Mouse (Mus musculus): ENCODE data around the gene Atp1a4. TPM values are rescaled to one million over a fixed set of nuclear protein-coding genes. Genes with fewer than 3 reads are reported as not detected.
A peak's percentile ranks its signal among the peaks of the same experiment; 100 is the strongest.

The Atp1a4 gene
- total and polyA plus RNA-seq, 2 experiments from 2014 or later = not detected

GRCm38 (mm10) chr1:172296816-172297510, 38.7 kb upstream of the Atp1a4 start:
- peak overlapping the region; percentile 44 for H3K9ac ChIP-seq
- peak overlapping the region; percentile 37 for H3K4me2 ChIP-seq (ENCODE audit: low read depth)
- peak overlapping the region; percentile 78 for H3K27ac ChIP-seq (ENCODE audit: low read depth, low read length)
- H3K4me3 ChIP-seq (ENCODE audit: low read depth, low read length) = peak overlapping the region; percentile 16
- no peaks in the 10 kb centered on the region for H3K27me3 ChIP-seq (ENCODE audit: insufficient read depth, low read length)
- 63% methylated on average over 6 of the region's 6 CpGs for WGBS
- DNase-seq (no peak), ATAC-seq (no peak)
- H3K36me3 ChIP-seq (ENCODE audit: insufficient read depth) = no peaks in the 10 kb centered on the region
- H3K9me3 ChIP-seq (ENCODE audit: low read length) = no peaks in the 10 kb centered on the region
- peaks cover 6% of the 10 kb centered on the region; the same call in 1 of the 2 replicates for H3K4me1 ChIP-seq (ENCODE audit: insufficient read depth)
- TF ChIP-seq CTCF (IDR thresholded peaks at IDR 0.05; ENCODE audit: low read depth) = no peak

GRCm38 (mm10) chr1:172295751-172296197, 37.6 kb upstream of the Atp1a4 start:
- H3K27me3 ChIP-seq (ENCODE audit: insufficient read depth, low read length) = no peaks in the 10 kb centered on the region
- no peak for DNase-seq
- peaks cover 6% of the 10 kb centered on the region; the same call in 1 of the 2 replicates for H3K4me1 ChIP-seq (ENCODE audit: insufficient read depth)
- peak overlapping the region; percentile 37 for H3K4me2 ChIP-seq (ENCODE audit: low read depth)
- WGBS = 25% methylated on average over 4 of the region's 4 CpGs
- 0 out of 2 replicates have a peak, but pooled peaks cover 3% of the 10 kb centered on the region for H3K36me3 ChIP-seq (ENCODE audit: insufficient read depth)
- peak overlapping the region; percentile 44 for H3K9ac ChIP-seq
- ATAC-seq = peak; percentile 79
- H3K27ac ChIP-seq (ENCODE audit: low read depth, low read length) = peak overlapping the region; percentile 78; the same call in 1 of the 2 replicates
- TF ChIP-seq CTCF (IDR thresholded peaks at IDR 0.05; ENCODE audit: low read depth) = no peak
- H3K4me3 ChIP-seq (ENCODE audit: low read depth, low read length) = no peak overlapping the region
- H3K9me3 ChIP-seq (ENCODE audit: low read length) = no peaks in the 10 kb centered on the region

- Histone ChIP-seq H3K4me3 (ENCODE audit: low read depth, low read length) (no peak overlapping the region), H3K4me2 (ENCODE audit: low read depth) (no peak overlapping the region), H3K36me3 (ENCODE audit: insufficient read depth) (0 out of 2 replicates have a peak, but pooled peaks cover 3% of the 10 kb centered on the region), H3K27ac (ENCODE audit: low read depth, low read length) (no peak overlapping the region), H3K27me3 (ENCODE audit: insufficient read depth, low read length) (no peaks in the 10 kb centered on the region), H3K9ac (no peak overlapping the region), H3K9me3 (ENCODE audit: low read length) (no peaks in the 10 kb centered on the region), H3K4me1 (ENCODE audit: insufficient read depth) (peaks cover 5% of the 10 kb centered on the region; the same call in 1 of the 2 replicates)
- no peak for TF ChIP-seq CTCF (IDR thresholded peaks at IDR 0.05; ENCODE audit: low read depth)
- DNase-seq (no peak), ATAC-seq (no peak)
- 82% methylated on average over 11 of the region's 11 CpGs for WGBS
These were observed 35.2 kb upstream of the Atp1a4 start for GRCm38 (mm10) chr1:172293449-172293848.

- Histone ChIP-seq H3K9ac (no peak overlapping the region), H3K27me3 (ENCODE audit: insufficient read depth, low read length) (no peaks in the 10 kb centered on the region), H3K4me2 (ENCODE audit: low read depth) (no peak overlapping the region), H3K27ac (ENCODE audit: low read depth, low read length) (no peak overlapping the region), H3K4me1 (ENCODE audit: insufficient read depth) (no peaks in the 10 kb centered on the region), H3K36me3 (ENCODE audit: insufficient read depth) (0 out of 2 replicates have a peak, but pooled peaks cover 3% of the 10 kb centered on the region), H3K9me3 (ENCODE audit: low read length) (no peaks in the 10 kb centered on the region), H3K4me3 (ENCODE audit: low read depth, low read length) (no peak overlapping the region)
- WGBS = 87% methylated on average over 2 of the region's 2 CpGs
- no peak for DNase-seq
- TF ChIP-seq CTCF (IDR thresholded peaks at IDR 0.05; ENCODE audit: low read depth) = no peak
- ATAC-seq = no peak
These were observed 34.7 kb upstream of the Atp1a4 start for GRCm38 (mm10) chr1:172292880-172293279.

GRCm38 (mm10) chr1:172289617-172289946, 31.4 kb upstream of the Atp1a4 start:
- Histone ChIP-seq H3K4me1 (ENCODE audit: insufficient read depth) (no peaks in the 10 kb centered on the region), H3K9ac (no peak overlapping the region), H3K27me3 (ENCODE audit: insufficient read depth, low read length) (no peaks in the 10 kb centered on the region), H3K27ac (ENCODE audit: low read depth, low read length) (no peak overlapping the region), H3K9me3 (ENCODE audit: low read length) (no peaks in the 10 kb centered on the region), H3K36me3 (ENCODE audit: insufficient read depth) (0 out of 2 replicates have a peak, but pooled peaks cover 3% of the 10 kb centered on the region), H3K4me2 (ENCODE audit: low read depth) (no peak overlapping the region), H3K4me3 (ENCODE audit: low read depth, low read length) (no peak overlapping the region)
- 90% methylated on average over 3 of the region's 3 CpGs for WGBS
- ATAC-seq (no peak), DNase-seq (no peak)
- no peak for TF ChIP-seq CTCF (IDR thresholded peaks at IDR 0.05; ENCODE audit: low read depth)

- ATAC-seq (no peak), DNase-seq (no peak)
- Histone ChIP-seq H3K36me3 (ENCODE audit: insufficient read depth) (0 out of 2 replicates have a peak, but pooled peaks cover 3% of the 10 kb centered on the region), H3K4me2 (ENCODE audit: low read depth) (no peak overlapping the region), H3K4me1 (ENCODE audit: insufficient read depth) (no peaks in the 10 kb centered on the region), H3K27ac (ENCODE audit: low read depth, low read length) (no peak overlapping the region), H3K9ac (no peak overlapping the region), H3K4me3 (ENCODE audit: low read depth, low read length) (no peak overlapping the region), H3K27me3 (ENCODE audit: insufficient read depth, low read length) (no peaks in the 10 kb centered on the region), H3K9me3 (ENCODE audit: low read length) (no peaks in the 10 kb centered on the region)
- 90% methylated on average over 11 of the region's 11 CpGs for WGBS
- no peak for TF ChIP-seq CTCF (IDR thresholded peaks at IDR 0.05; ENCODE audit: low read depth)
These were observed 30.8 kb upstream of the Atp1a4 start for GRCm38 (mm10) chr1:172288900-172289616.

- ATAC-seq = no peak
- H3K4me2 ChIP-seq (ENCODE audit: low read depth) = no peak overlapping the region
- 0 out of 2 replicates have a peak, but pooled peaks cover 3% of the 10 kb centered on the region for H3K36me3 ChIP-seq (ENCODE audit: insufficient read depth)
- no peaks in the 10 kb centered on the region for H3K4me1 ChIP-seq (ENCODE audit: insufficient read depth)
- no peak overlapping the region for H3K27ac ChIP-seq (ENCODE audit: low read depth, low read length)
- WGBS = 95% methylated on average over 5 of the region's 5 CpGs
- no peak for TF ChIP-seq CTCF (IDR thresholded peaks at IDR 0.05; ENCODE audit: low read depth)
- H3K9ac ChIP-seq = no peak overlapping the region
- no peaks in the 10 kb centered on the region for H3K27me3 ChIP-seq (ENCODE audit: insufficient read depth, low read length)
- no peak overlapping the region for H3K4me3 ChIP-seq (ENCODE audit: low read depth, low read length)
- no peaks in the 10 kb centered on the region for H3K9me3 ChIP-seq (ENCODE audit: low read length)
- no peak for DNase-seq
These were observed 28.5 kb upstream of the Atp1a4 start for GRCm38 (mm10) chr1:172286740-172287139.
